Mouse (Mus musculus) urinary bladder, adult 18-20 months (tissue): Measurements from ENCODE around the gene Scn1b.

Source experiments
- DNase-seq, 2 experiments: peaks; one replicate each; pipeline ENCODE4 v3.0.0; 2022; ENCODE audit warnings: low spot score in 2 of 2, mixed read lengths in 2 of 2

Gene Scn1b

DNA sequence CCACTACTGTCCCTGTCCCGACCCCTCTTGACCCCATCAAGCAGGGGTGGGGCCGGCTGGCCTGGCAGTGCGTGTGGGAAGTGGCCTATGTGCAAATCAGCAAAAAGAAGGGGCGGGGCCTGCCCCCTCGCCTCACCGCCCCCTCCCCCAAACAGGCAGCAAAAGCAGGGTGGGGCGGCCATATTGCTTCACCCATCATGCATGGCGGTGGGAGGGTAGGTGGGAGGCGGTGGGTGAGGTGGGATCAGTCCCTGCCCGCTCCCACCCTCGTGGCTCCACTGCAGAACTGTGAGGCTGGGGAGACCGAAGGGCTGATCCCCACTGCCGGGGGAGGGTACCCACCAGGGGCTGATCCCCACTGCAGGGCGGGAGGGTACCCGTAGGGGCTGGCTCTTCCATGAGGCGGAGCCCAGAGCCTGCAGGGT is 10.1 kb downstream of the Scn1b start:
- no peak for DNase-seq

DNA sequence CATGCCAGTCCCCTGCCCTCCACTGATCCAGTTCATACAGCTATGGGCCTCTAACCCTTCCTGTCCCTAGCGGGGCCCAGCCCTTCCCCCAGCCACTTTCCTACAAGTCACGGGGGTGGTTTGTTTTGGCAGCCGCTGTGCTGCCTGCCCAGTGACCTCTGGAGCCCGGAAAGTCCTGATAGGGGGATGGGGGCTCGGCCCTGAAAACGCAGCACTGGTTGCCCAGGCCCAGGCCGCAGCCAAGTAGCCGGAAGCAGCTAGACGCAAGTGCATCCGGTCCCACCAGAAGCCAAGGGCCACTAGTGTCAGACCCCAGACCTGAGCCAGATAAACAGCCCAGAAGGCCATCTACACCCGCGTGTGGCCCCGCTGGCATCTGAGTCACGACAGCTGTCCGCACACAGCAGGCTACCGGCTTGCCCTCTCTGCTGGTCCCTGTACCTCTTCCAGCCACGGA is 11.2 kb downstream of the Scn1b start:
- DNase-seq, result no peak

DNA sequence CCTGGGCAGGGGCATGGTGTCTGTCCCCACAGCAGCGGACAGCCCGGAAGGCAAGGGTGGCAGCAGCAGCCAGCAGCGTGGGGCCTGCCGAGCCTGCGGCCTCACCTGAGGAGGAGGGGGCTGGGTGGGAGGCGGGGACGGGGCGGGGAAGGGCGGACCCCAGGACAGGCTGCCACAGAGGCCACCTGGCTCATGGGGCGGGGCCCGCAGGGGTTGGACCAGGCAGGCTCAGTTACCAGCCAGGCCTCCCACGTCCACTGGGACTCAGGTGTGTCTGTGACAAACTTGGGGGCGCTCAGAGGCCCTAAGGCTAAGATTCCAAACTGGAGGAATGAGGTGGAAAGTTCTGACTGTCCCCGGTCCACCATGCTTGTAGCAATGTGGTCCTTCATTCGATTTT is 11.6 kb downstream of the Scn1b start, which contains the start of gene Hpn:
TSS of gene Hpn (minus strand) at position 109 of the 400 bp plus-strand sequence.
- DNase-seq, result no peak

DNA sequence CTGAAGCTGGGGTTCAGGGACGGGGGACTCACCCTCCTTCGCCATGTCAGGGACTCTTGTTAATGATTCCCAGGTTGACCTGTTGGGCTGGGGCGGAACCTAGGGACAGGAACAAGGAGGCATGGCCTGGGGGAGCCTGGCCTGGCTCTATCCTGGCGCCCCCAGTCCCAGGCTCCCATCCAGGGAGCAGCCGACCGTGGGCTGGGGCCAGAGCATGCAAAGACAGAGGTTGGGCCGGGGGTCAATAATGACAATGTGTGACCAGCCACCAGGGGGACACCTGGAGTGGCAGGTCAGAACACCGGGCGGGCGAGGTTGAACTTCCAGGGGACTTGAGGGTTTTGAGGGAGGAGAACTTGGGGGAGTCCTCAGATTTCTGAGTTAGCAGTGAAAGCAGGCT is 12.2 kb downstream of the Scn1b start:
- no peak for DNase-seq

DNA sequence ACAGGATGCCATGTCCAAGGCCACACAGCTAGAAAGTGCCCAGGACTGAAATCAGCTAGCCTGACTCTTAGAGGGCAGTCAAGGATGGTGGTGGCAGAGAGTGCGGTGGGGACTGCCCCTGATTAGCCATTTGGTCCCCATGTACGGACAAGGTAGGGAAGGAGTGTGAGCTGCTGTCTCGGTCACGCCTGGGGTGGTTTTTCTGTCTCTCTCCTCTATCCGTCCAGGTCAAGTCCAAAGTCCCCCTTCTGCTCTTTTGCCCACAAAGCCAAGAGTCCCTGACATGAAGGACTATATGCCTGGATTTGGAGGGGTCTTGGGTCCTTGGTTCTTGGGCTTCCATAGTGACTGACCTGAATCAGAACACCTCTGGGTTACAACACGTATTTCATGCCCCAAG is 13.0 kb downstream of the Scn1b start:
- no peak for DNase-seq

DNA sequence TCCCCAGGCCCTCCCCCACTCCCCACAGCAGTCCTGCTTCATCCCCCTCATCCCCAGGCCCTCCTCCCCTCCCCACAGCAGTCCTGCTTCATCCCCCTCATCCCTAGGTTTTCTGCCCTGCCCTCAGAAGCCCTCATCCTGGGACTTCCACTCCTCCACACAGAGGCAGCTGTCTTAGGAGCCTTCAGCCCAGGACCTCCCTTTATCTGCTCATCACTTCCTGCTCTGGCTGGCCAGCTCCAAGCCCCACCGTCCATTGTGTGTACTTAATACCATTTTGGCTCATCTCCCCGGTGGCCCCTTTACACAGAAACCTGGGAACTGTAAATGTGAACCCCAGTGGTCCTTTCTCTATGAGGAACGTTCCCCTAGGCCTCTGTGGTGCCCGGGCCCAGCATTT is 14.8 kb downstream of the Scn1b start:
- no peak for DNase-seq

DNA sequence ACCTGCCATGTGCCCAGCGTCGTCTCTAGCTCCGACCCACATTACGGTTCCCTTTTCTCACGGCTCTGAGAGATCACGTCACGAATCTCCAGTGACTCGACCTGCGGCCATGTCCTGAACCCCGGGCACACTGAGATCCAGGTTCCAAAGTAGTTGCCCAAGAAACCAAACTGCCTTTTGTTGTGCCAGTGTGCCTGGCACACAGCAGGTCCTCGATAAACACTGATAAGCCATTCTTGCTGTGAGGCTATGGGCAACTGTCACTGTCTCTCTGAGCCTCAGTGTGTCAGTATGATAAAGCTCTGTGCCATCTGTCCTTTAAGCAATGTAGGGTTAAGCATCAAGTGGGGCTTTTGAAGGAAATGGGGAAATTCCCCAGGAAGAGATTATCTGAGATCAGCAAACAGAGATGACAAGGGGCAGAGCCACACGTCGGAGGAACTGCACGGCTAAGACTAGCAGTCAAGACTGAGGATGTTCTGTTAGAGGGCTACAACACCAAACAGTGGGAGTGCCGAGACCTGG is 15.9 kb downstream of the Scn1b start:
- DNase-seq, result no peak

DNA sequence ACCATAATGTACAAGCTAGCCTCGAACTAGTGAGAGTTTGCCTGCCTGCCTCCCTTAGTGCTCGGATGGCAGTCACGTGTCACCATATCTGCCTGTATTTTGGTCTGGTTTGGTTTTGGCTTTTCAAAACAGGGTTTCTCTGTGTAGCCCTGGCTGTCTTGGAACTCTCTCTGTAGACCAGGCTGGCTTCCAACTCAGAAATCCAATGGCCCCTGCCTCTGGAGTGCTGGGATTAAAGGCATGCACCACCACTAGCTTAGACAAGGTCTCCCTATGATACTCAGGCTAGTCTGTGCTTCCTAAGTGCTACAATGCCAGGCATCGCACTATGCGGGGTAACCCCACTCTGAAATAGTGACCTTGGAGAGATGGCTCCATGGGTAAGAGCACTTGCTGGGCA is 17.0 kb downstream of the Scn1b start:
- no peak for DNase-seq

DNA sequence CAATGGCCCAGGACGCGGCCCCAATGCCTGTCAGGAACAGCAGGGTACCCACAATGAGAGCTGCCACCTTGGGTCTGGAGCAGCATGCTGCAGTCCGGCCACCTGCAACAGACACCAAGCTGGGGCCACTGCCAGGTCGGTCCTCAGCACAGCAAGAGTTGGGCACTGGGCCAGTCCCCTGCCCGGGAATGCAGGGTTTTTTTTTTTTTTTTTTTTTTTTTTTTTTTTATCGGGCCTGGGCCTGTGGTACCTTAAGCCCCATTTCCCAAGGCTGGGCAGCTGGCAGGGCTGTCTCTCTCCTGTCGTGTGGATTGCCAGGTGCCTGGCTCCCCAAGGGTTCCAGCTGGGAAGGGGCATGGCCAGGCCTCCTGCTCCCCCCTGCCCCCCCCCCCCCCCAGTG is 17.7 kb downstream of the Scn1b start:
- DNase-seq, result no peak

DNA sequence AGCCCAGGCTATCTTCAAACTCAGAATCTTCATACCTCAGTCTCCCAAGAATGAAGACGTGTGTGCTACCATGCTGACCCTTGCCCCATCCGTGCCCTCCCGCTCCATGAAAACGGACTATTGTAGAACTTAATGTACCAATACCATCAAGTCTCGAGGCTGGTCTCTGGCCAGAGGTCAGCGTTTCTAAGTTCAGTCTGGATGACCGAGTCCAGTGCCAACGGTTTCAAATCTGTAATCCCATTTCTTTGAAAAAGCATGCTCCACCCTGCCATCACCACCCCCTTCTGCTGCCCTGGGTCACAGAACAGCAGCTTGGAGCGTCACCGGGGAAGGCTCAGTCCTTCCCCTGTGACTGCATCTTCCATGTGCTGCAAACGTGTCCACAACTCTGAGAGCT is 19.0 kb downstream of the Scn1b start:
- DNase-seq, result no peak

DNA sequence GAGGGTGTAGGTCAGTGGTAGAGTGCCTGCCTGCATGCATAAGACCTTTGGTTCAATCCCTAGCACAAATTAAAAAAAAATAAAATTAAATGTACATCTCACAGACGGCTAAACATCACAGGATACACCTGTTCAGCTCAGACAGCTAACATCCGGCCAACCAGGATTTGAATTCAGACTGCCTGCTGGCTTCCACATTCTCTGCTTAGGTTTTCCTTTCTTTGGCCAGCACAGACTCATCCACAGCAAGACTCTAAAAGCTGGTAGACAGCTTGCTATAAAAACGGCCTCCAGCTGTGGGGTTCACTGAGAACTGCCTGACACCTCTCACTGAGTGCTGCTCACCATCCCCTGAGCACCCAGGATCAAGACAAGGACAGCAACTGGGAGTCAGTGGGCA is 20.6 kb downstream of the Scn1b start:
- DNase-seq, result no peak

DNA sequence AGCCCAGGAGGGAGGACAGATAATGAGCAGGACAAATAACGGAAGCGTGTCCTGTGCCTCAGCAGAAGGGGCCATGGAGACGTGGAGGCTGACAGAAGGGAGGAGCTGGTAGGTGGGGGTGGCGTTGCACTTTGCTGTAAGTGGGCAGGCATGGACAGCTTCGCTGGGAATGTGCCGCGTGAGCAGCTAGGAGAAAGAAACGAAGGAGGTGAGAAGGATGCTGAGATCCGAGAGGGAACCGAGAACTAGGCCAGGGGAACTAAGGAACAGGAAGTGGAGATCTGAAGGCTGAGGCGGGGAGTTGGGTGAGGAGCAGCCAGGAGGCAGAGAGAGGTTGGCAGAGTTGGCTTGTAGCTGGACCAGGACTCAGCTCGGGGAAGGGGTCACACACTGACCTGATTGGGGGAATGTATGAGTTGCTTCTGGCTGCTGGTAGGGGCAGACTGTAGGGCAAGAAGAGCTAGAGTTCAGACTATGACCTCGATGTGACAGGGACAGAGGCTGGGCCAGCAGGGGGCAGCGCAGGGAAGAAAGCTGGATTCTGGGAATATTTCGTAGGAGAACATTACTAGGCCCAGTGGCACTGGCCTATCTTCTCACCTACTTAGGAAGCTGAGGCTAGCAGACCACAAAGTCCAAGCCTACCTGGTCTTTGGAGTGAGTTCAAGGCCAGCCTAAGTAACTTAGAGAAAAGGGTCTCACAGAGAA is 21.6 kb downstream of the Scn1b start:
- DNase-seq, result no peak

DNA sequence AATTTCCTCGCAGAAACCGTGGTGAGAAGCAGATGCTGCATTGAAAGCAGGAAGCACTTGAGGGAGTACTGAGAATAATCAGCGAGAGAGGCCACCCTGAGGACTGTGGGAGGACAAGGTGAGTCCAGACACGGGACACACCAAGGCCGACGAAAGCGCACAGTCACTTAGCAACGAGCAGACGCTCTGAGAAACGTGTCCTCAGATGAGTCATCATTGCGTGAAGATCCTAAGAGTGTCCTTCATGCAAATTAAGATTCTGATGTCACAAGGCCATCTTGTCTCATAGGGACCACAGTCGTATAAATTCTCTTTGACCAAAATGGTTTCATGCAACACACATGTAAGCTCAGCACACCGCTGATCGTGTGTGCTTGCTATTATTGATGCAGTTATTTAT is 26.0 kb downstream of the Scn1b start:
- DNase-seq, result no peak

DNA sequence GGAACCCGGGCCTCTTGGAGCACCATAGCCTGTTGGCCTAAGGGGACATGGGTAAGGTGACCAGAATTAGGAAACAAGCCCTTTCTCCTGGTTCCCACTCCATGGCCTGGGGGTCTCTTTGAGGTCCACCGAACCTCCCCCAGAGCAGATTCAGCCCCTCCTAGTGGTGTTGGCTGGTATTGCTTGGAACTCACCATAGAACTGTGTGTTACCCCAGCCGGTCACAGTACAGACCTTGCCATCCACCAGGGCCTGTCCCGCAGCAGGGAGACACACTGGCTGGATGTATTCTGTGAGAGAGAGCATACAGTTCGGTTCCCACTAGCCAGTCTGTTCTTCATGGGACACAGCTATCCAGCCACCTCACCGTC is 27.2 kb downstream of the Scn1b start:
- no peak for DNase-seq

DNA sequence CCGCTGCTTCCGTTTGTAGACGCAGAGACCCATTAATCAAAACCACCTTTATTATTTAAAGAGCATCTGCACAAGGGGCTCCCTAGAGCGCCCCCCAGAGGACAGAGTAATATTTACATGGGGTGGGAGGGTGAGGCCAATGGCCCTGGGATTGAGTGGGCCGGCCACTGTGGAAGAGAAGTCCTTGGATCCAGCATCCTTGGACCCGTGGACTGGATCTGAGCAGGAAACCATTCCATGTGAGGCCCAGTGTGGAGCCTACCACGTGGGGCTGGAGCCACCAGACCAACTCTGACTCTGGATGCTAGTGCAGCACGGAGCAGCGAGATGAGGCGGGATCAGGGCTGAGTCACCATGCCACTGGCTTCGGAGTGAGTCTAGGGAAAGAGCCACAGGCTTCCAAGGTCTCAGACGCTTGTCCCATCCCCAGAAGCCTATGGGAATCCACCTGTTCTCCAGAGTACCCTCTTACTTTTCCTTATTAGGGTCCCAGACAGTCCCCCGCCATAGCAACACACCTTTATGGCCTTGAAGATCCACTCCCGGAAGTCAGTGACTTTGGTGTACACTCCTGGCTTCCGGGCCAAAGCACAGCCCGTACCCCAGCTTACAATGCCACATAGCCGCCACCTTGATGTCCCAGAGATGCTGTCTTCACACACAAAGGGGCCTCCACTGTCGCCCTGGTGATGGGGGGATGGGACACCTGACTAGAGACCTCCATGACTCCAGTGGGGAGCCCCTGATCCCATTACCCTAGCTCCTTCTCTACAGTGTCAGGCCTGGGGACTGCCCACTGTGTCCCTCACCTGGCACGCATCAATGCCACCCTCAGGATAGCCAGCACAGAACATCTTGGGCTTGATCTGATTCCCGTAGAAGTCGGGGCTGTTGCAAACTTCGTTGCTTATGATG is 27.8 kb downstream of the Scn1b start:
- no peak for DNase-seq

DNA sequence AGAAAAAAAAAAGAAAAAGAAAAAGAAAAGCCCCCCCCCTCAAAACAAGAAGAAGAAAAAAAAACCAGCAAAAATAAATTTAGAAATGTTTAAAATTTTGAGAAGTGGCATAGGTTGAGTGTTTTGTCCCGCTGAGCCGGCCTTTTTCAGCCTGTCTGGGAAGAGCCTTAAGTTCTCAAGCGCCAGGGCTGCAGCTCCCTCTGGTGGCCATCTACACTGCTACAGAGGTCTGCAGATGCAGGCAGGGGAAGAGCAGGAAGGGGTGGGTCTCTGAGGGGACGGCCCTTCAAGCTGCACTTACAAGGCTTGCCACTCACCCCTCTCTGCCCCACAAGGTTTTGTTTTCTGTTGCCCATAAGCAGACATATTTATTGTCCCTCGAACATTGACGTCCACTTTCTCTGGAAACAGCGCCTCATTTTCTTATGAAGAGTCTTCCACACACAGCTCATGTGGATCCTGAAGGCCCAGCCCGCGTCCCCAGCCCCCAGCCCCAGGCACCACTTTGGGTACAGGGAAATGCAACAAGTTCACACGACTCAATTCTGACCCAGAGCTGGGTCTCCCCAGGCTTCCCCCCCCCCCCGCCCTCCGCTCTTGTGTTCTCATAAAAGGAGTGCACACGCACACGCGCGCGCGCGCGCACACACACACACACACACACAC is 29.1 kb downstream of the Scn1b start:
- peak; percentile 77 to 86 for DNase-seq

DNA sequence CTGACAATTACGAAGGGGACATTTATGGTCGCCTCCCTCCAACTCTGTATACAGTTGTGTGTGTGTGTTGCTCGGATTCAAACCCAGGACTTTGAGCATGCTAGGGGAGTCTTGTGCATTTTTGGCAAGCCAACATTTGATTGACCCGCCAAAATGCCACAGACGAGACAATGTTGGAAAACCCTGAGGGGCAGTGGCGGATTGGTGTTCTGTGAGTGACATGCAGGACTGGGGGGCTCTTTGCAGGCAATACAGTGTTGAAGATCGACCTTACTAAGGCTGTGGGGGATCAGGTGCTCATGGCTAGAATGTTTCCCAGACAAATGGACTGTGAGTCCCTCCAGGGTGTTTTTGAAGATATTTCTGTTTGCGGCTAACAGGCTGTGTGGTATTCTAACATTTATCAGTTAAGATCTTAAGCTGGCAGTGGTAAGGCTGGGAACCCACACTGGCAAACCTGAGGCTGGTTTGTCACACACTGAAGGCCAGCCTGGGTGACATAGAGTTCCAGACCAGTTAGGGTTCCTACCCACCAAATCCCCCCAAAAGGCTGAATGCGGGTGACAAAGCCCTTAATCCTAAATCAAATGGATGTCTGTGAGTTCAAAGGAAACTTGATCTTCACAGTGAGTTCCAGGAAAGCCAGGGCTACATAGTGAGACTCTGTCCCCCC is 29.8 kb downstream of the Scn1b start:
- DNase-seq, result no peak

DNA sequence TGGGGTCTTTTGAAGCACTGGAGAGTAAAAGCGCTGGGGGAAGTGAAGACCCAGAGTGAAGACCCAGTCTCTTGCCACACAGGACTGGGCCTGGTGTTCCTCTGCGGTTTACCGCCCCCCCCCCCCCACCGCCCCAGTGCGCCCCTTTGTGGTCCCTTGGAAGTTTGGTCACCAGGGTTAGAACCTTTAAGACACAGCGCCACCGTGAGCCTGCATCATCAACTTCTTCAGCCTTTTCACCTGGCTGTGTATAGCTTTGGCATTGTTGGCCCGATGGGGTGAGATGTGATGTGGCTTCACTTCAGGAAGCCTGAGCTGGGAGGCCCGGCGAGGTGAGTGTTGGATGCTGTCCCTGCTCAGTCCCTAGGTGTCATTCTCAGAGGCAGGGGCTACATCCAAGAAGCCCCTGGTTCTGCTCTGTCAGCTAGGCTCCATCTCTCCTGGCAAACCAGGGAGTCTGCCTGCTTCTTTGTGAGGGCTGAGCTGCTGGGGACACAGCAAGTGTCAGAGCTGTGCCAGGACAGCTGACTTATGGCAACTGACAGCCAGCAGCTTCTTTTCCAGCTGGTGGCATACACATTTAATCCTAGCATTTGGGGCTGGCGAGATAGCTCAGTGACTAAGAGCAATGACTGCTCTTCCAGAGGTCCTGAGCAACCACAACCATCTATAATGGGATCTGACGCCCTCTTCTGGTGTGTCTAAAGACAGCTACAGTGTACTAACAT is 31.9 kb downstream of the Scn1b start:
- no peak for DNase-seq

DNA sequence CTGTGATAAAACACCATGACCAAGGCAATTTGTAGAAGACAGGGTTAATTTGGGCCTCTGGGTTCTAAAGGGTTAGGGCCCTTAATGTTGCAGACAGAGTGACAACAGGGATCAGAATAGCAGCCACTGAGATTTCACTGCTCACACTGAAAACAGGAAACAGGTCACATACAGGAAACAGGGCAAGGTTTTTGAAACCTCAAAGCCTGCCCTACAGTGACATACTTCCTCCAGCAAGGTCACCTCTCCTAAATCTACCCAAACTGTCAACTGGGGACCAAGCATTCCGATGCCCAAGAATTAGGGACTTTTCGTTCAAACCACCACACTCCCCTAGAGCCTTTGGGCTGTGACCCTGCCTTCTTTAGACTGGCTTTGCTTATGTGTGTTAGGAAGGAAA is 37.1 kb downstream of the Scn1b start:
- no peak for DNase-seq

DNA sequence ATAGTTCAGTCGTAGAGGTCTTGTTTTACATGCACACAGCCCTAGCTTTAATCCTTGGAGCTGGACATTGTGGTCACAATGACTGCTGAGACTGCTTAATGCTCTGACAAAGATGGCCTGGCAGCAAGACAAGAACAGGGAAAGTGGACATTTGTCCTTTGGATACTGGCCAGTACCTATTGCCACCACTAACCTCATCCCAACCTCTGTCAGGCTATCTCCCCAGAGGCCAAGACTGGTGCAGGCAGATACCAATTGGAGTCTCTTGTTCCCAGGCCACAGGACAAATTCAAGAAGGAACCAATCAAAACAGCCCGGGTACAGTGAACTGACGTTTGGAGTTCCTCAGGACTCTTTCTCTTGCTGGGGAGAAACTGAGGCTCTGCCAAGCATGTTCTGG is 38.6 kb downstream of the Scn1b start:
- DNase-seq, result no peak

DNA sequence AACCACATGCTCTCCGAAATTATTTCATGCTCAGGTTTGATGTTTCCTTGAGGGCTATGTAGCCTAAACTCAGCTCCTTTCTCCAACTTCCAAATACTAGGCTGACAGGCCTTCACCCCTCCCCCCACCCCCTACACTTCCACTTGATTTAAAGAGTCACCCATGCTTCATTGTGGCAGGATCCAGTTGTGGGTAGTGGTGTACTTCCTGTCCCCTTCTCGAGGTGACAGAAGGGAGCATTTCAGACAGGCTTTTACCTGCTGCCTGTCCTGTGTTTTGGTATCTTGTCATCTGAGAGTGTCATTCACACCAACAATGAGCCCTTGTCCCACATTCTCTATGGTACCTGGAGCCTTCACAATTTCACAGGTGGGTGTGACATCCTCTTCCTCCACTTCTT is 39.5 kb downstream of the Scn1b start:
- no peak for DNase-seq
